Mouse (Mus musculus) heart, adult 8-10 months (tissue): Measurements from ENCODE around the gene Syn3. TPM values are rescaled to one million over a fixed set of nuclear protein-coding genes. Genes with fewer than 3 reads are reported as not detected.
"Not testable (repeated sequence)": the region's sequence is repeated elsewhere in the genome, so short reads cannot be mapped to it uniquely, and the experiment has no call there.

Experiments used
- DNase-seq: peaks from one replicate; pipeline ENCODE4 v3.0.0; 2022; ENCODE audit warnings: low spot score
- total RNA-seq, 4 experiments: library from RNA; stranded (reverse); gene quantifications; 2 replicates each; pipeline ENCODE4 v1.2.4; 2022

Gene Syn3
- total RNA-seq, 4 experiments from 2014 or later = 0.34 to 0.79 (median 0.47) TPM

DNA sequence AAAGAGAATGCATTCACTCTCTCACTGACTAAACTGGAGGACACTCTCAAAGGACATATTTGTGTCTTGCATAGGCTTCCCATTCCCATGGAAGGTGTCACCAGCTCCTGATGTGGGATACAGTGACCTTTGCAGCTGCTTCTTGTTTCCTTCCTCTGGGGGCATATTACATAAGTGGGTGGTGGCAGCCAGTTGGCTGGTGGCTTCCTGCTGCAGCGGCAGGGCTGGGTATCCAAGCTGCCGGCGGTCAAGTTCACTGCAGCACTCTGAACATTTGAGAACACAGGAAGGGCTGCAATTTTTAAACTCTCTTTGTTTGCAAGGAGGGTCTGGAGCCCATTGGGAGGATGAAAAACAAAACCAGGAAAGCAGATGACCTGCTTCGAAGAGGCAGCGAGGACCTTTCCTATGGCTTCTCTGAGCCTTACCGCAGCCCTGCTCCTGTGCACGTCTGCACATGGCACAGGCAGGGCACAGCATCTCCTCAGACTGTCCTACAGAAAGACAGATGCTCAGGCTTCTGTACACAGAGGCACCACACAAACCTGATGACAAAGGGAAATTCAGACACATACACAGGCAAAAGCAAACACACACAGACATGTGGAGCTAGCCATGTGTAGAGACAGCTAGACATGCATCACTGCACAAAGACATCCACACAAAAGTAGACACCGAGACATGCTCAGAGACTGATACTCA lies 340.3 kb downstream of the Syn3 start:
- DNase-seq = peak; percentile 44

DNA sequence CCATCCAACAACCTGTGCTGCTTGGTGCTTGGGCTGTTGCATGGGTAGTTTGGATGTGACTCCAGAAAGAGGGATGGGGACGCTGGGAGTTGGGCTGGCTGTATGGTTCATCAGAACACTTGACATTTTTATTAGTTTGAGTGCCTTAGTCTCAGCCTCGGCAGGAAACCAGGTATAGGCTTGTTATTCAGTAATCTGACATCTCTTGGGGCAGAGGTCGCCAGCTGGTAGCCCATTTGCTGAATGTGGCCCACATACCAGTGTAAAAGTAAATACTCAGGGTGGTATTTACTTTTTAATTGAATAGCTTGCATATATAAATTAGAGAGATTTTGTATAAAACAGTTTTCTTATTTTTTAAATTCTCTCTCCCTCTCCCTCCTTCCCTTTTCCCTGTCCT lies 343.4 kb downstream of the Syn3 start:
- DNase-seq = no peak

DNA sequence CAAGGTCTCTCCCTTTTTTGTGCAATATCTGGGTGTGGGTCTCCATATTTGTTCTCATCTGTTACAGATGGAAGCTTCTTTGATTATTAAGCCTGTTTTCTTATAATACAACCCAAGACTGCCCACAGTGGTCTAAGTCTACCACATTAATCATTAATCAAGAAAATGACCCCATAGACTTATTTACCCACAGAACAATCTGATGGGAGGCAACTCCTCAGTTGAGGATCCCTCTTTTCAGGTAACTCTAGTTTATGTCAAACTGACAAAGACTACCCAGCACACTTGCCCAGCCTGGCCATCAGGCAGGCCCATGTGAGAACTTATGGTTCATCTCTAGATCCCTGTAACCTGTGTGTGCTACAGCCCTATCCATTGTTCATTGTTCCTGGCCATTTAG lies 345.5 kb downstream of the Syn3 start:
- DNase-seq = no peak

- no peak for DNase-seq
Observed at GRCm38 (mm10) chr10:86151357-86151756, 347.3 kb downstream of the Syn3 start.

DNA sequence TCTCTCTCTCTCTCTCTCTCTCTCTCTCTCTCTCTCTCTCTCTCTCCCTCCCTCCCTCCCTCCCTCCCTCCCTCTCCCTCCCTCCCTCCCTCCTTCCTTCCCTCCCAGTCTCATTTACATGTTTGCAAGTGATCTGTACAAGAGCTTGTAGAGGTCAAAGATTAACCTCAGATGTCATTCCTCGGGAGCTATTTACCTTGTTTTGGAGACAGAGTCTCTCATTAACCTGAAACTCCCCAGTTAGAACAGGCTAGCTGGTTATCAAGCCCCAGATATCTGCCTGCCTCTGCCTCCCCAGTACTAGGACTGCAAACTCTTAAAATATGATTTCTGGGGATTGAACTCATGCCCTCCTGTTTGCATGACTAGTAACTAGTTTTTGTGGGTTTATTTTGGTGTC lies 348.6 kb downstream of the Syn3 start:
- no peak for DNase-seq

GRCm38 (mm10) chr10:86149029-86149818 lies 349.5 kb downstream of the Syn3 start:
- DNase-seq = no peak

DNA sequence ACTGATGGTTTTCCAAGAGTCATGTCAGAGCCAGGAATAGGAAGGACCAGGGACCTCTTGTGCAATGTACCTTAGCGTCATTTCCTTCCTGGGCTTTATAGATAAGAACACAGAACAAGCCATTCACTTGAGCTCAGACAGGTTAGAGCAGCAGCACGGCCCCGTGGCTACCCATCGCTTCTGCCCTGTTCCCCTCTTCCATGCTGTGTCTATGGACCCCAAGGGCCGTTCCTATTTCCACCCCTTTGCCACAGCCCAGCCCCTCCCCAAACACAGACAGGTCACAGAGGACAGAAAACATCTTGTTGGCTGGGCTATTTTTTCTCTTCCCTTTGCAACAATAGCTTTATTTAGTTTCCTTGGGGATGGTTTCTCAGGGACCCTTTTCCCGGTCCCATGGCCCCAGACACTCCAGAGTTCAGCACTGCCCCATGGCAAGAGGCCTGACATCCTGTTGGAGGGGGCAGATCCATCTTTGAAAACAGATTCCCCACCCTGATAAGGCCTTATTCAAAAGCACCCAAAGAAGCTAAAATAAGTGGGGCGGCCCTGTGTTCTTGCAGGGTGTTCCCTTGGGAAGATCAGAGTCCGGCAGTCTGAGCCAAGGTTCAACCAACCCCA lies 359.5 kb downstream of the Syn3 start:
- peak; percentile 82 for DNase-seq

DNA sequence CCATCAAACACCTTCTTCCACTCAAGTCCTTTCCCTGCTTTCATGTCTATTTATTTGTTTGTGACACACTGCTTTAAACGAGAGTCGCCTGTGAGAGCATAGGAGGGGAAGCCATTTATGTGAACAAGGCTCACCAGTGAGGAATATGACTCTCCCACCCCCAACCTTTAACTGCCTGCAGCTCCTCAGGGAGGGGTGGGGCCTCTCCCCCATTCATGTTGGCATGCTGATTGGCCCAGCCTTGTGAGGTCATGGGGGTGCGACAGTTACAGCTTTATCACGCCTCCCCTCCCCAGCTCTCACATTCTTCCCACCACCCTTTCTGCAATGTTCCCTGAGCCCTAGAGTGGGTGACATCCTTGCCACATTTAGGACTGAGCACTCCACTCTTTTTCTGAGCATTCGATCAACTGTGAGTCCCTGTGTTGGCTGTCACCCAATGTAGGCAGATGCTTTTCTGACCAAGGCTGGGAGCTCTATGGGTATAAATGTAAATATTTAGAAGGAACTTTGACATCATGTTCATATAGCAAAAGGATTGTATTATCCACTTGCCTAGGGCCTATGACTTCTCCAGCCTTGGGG lies 361.0 kb downstream of the Syn3 start:
- DNase-seq = no peak

- no peak for DNase-seq
Observed at GRCm38 (mm10) chr10:86137106-86137505, 361.6 kb downstream of the Syn3 start.

GRCm38 (mm10) chr10:86136249-86136648 lies 362.4 kb downstream of the Syn3 start:
- DNase-seq = no peak

- DNase-seq = no peak
Observed at GRCm38 (mm10) chr10:86134848-86135247, 363.8 kb downstream of the Syn3 start.

GRCm38 (mm10) chr10:86134336-86134735 lies 364.4 kb downstream of the Syn3 start:
- no peak for DNase-seq

- no peak for DNase-seq
Observed at GRCm38 (mm10) chr10:86132420-86132956, 366.2 kb downstream of the Syn3 start.

DNA sequence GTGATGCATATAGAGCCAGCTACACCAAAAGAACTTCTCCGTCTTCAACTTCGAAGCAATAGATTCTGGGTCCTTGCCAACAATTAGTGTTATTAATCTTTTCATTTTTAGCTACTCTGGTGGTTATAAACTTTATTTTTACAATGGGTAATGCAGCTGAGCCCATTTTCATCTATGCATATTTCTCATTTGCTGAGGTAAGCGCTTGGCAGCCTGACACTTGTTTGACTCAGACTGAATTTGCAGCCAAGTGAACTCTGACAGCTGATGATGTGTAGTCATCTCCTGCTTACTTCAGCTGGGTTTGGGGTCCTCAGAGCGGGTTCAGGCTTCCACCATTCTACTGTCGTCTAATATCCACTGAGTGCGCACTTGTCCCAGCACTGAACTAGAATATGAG lies 369.6 kb downstream of the Syn3 start:
- DNase-seq = no peak

- DNase-seq = peak; percentile 32
Observed at GRCm38 (mm10) chr10:86126478-86126877, 372.2 kb downstream of the Syn3 start.

DNA sequence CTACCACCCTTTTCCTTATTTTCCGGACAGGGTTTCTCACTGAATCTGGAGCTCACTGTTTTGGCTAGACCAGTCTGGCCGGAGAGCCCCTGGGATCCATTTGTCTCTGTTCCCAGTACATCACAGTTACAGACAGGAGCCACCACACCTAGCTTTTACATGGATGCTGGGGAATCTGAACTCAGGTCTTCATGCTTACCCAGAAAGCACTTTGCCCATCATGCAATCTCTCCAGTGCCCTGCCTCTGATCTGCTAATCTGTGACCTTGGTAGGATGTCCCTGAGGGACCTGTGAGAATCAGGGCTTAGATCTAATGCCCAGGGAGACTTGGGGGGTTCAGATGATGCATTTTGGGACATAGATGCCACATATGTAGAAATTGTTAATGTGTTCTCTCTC lies 373.3 kb downstream of the Syn3 start:
- DNase-seq = no peak

DNA sequence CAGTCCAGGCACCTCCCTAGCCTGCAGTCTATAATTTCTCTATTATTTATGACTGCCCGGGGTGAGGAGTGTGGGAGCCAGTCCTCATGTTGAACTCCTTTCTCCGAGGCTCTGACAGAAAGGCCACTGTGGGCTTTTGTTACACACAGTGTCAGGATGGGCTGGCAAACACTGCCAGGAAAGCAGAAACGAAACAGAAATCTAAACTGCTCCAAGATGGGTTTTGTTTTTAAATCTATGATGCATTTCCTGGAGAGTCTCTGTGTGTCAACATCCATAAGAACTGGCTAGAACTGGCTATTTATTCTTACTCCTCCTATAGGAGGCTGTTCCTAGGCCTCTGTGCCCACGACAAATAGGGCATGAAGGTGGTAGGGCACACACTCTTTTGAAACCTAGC lies 374.6 kb downstream of the Syn3 start:
- DNase-seq = no peak

DNA sequence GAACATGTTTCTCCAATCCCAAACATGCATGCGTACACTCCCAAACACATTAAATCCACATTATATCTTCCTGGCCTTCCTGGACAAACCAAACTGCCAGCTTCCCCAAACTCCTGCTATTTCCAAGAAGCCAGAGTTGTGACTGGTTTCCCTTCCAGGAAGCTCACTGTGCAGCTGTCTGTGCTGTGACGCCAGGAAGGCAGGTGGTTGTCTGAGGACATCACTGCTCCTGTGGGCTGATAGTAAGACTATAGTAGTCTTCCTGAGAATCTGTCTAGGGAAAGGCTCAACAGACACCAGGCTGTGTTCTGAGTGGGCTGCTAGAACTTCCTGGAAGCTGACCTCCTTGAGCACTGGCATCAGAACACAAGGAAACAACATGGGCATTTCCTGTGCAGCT lies 375.5 kb downstream of the Syn3 start:
- DNase-seq = no peak

GRCm38 (mm10) chr10:86122456-86122855 lies 376.2 kb downstream of the Syn3 start:
- DNase-seq = not testable (repeated sequence)

- DNase-seq = no peak
Observed at GRCm38 (mm10) chr10:86116268-86116667, 382.4 kb downstream of the Syn3 start.

DNA sequence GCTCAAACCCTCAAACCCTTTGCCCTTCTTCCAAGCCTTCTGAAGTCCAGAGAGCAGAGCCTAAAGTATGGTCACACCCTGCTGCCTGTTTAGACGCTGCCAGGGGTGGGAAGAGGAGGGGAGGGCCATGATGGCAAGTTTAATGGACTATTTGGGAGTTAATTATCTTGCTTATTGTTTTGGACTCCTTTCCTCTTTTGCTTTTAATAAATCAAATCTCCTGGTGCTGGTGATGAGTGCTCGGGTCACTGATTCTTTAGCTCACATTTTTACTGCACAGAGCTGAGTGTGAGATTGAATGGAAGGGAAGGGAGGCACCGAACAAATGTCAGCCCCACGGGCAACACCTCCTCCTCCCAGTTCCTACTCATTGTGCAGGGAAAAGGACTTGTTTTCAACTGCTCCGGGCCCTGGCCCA lies 384.3 kb downstream of the Syn3 start:
- no peak for DNase-seq

DNA sequence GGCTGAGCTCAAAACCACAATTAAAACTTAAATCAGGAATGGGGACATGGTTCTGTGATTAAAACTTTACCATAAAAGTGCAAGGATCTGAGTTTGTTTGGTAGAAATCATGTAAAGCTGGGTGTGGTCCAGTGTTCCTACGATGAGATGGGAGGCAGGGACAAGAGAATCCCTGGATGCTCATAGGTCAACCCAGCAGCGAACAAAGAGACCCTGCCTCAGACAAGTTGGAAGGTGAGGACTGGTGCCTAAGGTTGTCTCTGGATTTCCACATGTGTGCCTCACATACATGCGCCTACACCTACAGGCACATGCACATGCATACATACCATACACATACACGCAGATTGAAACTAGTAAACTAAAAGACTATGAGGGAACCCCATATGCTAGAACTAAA lies 389.9 kb downstream of the Syn3 start:
- DNase-seq = no peak
